Mouse (Mus musculus) layer of hippocampus, adult 11-12 months (tissue): ENCODE measurements around the gene Map3k7cl.

Experiments used
- DNase-seq: peaks from one replicate; pipeline ENCODE4 v3.0.0; 2022; ENCODE audit warnings: low spot score

Gene Map3k7cl

DNA sequence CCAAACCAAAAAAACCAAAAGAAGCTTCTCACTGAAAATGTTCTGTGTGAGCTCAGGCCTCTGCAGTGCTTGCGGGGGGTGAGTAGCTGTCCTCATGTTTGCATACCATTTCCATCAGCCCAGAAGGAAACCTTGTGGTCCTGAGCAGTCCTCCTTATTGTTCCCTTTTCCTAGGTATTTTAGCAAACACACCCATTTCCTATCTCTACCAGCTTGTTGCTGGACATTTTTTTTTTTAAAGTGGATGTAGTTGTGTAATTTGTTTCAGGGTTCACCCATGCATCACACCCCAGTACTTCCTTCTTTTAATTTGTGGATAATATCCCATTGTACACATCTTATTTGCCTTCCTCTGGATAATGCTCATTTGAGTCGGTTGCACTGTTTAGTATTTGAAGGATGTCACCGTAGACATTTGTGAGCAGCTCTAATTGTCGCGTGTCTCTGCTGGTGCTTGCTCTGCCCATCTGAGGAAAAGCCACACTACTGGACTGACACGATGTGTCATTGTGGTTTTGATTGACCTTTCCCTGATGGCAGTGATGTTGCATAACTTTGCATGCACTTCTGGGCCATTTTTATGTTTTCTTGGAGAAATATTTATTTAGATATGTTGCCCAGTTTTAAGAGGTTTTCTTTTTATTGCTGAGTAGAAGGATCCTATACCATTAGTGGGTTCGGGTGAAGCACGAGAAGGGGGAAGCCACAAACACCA lies 32.6 kb downstream of the Map3k7cl start:
- no peak for DNase-seq

GRCm38 (mm10) chr16:87587843-87588242 lies 34.7 kb downstream of the Map3k7cl start:
- no peak for DNase-seq

- DNase-seq: no peak
Measured at GRCm38 (mm10) chr16:87594145-87594544, 41.0 kb downstream of the Map3k7cl start.

DNA sequence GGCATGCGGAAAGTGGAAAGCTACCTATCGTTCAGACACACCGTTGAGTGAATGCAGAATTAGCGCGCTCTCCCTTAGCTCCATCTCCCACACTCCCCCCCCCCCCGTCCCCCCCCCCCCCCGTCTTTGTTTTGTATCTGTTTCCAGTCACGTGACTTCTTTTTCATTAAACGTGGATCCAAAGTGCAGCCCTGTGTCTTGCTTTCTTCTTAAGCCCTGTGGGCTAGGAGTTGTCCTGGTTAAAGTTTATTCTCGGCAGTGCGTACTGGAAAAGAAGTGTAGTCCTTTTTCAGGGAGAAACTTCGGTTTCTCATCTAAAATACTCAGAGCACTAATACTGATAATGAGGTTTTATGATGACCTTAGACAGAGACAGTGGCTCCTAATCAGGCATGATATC lies 42.0 kb downstream of the Map3k7cl start:
- no peak for DNase-seq

- no peak for DNase-seq
Measured at GRCm38 (mm10) chr16:87602717-87603526, 49.8 kb downstream of the Map3k7cl start.

DNA sequence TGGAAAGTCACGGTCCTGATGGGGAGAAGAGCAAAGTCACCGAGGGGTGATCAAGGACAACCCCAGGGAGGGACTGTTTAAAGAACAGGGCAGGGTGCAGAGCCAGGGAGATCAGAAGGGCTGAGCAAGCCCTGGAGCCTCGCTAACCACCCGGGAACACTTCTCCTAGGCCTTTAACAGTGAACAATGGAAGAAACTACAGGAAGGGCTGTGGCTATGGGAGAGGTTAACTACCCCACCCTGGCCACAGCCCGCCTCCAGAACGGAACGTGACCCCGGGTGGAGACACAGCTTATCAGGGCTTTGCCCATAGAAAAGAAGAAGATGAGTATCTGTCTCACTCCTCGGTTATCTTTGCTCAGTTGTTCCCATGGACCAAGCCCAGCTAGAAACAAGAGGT lies 50.9 kb downstream of the Map3k7cl start:
- no peak for DNase-seq

- DNase-seq: no peak
Measured at GRCm38 (mm10) chr16:87604883-87605282, 51.8 kb downstream of the Map3k7cl start.

DNA sequence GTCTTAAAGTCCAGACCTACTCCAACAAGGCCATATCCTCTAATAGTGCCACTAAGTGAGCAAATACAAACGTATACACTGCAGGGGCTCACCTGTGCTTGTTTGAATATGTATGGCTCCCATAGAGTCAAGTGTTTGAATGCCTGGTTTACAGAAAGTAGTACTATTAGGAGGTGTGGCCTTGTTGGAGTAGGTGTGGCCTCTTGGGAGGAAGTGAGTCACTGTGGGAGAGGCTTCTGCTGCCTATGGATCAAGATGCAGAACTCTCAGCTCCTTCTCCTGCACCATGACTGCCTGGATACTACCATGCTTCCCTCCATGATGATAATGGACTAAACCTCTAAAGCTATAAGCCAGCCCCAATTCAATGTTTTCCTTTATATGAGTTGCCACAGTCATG lies 54.3 kb downstream of the Map3k7cl start:
- no peak for DNase-seq

DNA sequence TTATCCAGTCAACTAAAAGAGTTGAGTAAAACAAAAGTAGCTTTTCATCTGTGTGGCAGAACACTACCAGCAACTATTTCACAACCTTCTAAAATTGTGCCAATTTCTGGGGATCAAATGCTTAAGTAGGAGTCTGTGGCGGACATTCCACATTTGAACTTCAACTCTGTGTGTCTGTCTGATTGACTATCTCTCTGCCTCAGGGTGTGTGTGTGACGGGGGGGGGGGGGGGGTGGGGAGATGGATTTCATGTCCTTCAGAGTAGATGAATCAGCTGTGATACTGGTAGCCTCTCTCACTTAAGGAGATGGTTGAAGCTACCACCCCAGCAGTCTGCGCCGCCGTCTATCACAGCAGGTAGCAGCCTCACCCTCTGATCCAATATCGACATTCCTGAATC lies 54.8 kb downstream of the Map3k7cl start:
- DNase-seq: no peak

DNA sequence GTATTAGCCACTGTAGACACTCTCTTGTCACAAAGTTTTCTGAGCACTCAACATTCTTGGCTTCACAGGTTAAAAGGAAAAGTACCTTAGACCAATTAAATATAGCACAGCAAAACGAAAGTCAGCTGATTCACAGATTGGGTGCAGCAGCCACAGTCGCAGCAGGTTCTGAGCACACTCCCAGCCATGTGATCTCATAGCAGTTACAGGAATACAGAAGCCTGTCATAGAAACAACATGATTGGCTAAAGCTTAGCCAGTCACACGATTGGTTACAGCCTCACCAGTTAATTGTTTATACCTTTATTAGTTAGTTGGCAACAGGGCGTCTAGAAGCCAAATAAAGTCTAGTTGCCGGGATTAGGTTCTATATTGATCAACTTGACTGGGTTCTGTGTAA lies 57.0 kb downstream of the Map3k7cl start:
- no peak for DNase-seq

DNA sequence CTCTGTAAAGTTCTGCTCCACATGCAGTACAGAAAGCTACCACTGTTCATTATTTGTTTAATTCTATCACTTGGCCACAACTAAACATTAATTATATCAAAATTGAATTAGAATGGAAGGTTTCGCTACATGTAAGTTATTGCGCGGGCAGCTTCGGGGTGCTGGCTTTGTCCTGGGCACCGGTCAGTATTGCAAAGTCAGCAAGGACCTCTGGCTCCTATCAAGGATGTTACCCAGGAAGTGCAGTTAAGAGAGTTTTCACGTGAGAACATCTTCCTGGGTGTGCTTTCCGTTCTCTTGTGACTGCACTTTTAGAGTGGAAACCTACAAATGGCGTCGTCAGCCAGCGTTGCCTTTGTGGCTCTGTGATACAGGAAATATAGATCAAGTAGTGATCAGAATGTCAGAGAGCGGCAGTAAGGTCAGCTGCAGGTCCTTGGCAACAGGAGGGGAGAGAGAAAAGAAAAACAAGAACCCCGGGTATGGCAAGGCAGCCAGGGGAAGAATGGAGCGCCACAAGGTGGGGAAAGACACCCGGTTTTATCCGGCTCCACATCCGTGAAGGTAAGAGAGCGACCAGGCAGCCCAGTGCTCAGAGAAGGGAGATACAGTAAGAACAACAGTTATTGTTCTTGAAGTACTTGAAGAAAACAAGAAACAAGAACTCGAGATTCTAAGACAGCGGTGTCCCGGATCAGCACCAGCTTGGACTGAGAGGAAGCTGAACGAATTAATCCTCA lies 57.6 kb downstream of the Map3k7cl start:
- DNase-seq: no peak

- no peak for DNase-seq
Measured at GRCm38 (mm10) chr16:87611420-87611819, 58.3 kb downstream of the Map3k7cl start.

- no peak for DNase-seq
Measured at GRCm38 (mm10) chr16:87612218-87612838, 59.2 kb downstream of the Map3k7cl start.

DNA sequence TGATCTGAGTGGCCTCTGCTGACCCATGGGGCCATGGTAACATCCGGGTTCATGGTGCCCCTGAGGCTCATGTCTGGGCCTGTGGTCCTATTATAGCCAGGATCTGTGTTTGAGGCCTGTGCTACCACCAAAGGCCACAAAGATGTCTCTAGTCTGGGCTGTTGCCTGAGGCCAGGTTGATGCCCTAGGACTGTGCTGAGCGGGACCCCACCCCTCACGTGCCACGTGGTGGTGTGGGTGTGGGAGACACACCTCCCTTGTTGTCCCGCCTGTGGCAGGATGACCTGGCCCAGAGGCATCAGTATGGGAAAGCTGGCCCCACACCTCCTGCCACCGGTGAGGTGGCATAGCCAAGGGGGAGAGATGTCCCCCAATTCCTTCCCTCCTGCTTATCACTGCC lies 64.2 kb downstream of the Map3k7cl start:
- no peak for DNase-seq

- no peak for DNase-seq
Measured at GRCm38 (mm10) chr16:87621246-87621645, 68.1 kb downstream of the Map3k7cl start.

DNA sequence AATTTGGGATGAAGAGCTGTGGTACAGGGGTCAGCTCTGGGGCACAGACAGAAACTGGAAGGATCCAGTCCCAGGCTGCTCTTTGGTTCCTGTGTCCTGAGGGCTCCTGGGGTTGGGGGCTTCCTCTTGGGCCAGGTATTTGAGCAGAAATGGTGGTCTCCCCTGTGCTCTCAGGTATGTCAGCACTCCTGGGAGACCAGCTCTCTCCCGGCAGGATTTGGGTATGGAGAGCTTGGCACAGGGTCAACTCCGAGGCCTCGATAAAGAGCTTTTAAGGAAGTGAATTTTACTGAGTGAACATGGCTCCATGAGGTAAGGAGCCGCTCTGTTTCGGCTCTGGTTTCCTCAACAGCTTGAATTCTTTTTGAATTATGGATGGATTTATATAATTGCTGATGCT lies 70.8 kb downstream of the Map3k7cl start:
- no peak for DNase-seq

DNA sequence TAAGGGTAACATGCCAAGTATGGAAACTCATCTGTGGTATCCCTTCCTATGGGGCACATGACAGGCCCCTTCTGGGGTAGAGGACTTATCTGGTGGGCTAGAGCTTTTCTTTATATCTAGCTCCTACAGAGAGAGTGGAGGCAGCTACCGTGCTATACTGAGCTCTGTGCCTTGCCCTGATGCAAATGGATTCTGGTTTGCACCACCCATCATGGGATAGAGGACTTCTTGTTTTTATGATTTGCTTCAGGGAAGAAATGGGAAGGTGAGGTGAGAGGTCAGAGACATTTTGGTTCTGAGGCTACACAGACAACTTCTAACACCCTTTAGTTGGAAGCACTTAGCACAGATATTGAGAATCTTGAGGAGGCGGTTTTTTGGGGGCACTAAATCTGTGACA lies 71.8 kb downstream of the Map3k7cl start:
- no peak for DNase-seq

DNA sequence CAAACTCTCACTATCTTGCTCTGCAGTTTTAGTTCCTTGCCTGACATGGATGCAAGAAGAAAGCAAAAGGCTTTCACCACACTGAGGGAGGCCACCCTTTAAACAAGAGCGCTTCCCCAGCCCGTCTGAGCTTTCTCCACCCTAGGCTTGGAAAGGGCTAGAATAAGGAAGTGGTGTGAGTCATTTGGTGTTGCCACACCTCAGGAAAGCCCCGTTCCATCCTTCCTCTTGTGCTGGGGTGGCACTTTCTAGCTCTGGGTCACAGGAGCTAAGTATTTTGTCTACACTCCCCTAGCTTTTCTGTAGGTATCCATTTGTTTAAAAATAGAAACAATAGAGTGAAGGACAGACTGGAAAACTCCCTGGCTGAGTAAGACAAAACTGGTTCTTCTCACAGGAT lies 72.2 kb downstream of the Map3k7cl start:
- peak; percentile 51 for DNase-seq

GRCm38 (mm10) chr16:87625816-87626215 lies 72.7 kb downstream of the Map3k7cl start:
- DNase-seq: no peak

GRCm38 (mm10) chr16:87626696-87627095 lies 73.6 kb downstream of the Map3k7cl start:
- no peak for DNase-seq

DNA sequence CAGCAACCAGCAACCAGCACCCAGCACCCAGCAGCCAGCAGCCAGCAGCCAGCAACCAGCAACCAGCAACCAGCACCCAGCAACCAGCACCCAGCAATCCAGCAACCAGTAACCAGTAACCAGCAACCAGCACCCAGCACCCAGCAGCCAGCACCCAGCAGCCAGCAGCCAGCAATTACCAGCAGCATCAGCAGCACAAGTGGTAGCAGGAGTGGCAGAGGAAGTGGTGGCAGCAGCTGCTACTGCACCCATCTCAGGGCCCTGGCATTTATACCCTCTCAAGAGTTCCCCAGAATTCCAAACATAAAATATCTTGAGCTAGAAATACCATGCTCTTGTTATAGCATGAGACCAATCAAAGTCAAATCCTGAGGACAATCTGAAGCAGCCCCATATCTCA lies 81.6 kb downstream of the Map3k7cl start:
- no peak for DNase-seq

DNA sequence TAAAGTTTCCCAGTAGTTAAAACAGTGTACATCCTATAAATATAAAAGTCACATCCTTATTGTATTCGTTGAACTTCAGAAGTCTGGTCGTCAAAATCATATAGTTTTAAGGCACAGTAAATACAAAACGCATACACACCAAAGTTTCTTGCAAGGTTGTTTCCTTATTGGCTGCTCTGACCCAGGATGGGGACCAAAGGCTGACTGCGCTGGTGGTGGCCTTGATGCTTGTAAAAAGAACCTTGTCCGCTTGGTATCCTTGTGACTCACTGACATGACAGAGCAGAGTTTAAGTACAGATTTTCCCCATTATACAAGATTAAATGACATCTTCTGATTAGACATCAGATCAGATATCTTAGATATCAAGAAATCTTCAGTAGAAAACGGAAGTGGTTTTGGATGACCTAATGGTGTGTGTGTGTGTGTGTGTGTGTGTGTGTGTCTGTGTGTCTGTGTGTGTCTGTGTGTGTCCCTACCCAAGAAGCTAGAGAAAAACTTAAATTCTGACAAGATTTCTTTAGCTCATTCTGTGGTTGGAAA lies 82.2 kb downstream of the Map3k7cl start:
- no peak for DNase-seq
